Mouse (Mus musculus) MEL (cell line): Measurements from ENCODE around the gene Wipf1.

Experiments used
- CHD1 ChIP-seq: IDR thresholded peaks from 2 replicates; pipeline ENCODE4 v1.6.1; 2012; ENCODE audit warnings: low read depth, mild to moderate bottlenecking, inconsistent platforms, low read length, improper control_type of control experiment
- CHD2 ChIP-seq: IDR thresholded peaks from 2 replicates; pipeline ENCODE4 v1.6.1; 2011; ENCODE audit warnings: low read length, improper control_type of control experiment
- CTCF ChIP-seq, 3 experiments: IDR thresholded peaks in 2 of 3; conservative IDR thresholded peaks in 1 of 3; 2 replicates each; pipeline ENCODE4 v1.5.1; 2011 to 2012; ENCODE audit warnings: low read length in 3 of 3, low read depth in 2 of 3, mild to moderate bottlenecking in 2 of 3, improper control_type of control experiment in 1 of 3, inconsistent platforms in 1 of 3, mixed read lengths in 1 of 3, moderate library complexity in 1 of 3; ENCODE audit not compliant: control insufficient read depth in 1 of 3, insufficient read depth in 1 of 3, poor library complexity in 1 of 3, severe bottlenecking in 1 of 3
- ELF1 ChIP-seq: IDR thresholded peaks from 2 replicates; pipeline ENCODE4 v1.6.1; 2014; ENCODE audit warnings: low read depth, mild to moderate bottlenecking, inconsistent platforms, low read length, improper control_type of control experiment, moderate library complexity
- EP300 ChIP-seq, 2 experiments: IDR thresholded peaks; 2 replicates each; pipeline ENCODE4 v1.6.1; 2011; ENCODE audit warnings: improper control_type of control experiment in 2 of 2, low read length in 2 of 2, low read depth in 1 of 2, mild to moderate bottlenecking in 1 of 2
- MAX ChIP-seq: IDR thresholded peaks from 2 replicates; pipeline ENCODE4 v1.6.1; 2011; ENCODE audit warnings: low read length, improper control_type of control experiment
- POLR2A ChIP-seq, 2 experiments: IDR thresholded peaks; 2 replicates each; pipeline ENCODE4 v1.6.1; 2011 to 2012; ENCODE audit warnings: low read length in 2 of 2, mild to moderate bottlenecking in 2 of 2, control low read depth in 1 of 2, improper control_type of control experiment in 1 of 2, low read depth in 1 of 2, moderate library complexity in 1 of 2; ENCODE audit not compliant: control insufficient read depth in 1 of 2, insufficient read depth in 1 of 2, poor library complexity in 1 of 2
- POLR2AphosphoS2 ChIP-seq: IDR thresholded peaks from 2 replicates; pipeline ENCODE4 v1.6.1; 2011; ENCODE audit warnings: low read length, improper control_type of control experiment

GRCm38 (mm10) chr2:73397476-73397875 lies 132.1 kb downstream of the Wipf1 start:
- no peak for TF ChIP-seq CTCF (IDR thresholded peaks at IDR 0.05 in 2 of 3, conservative IDR thresholded peaks at IDR 0.05 in 1 of 3; ENCODE audit: control insufficient read depth in 1 of 3, insufficient read depth in 1 of 3, low read depth in 2 of 3, low read length in 3 of 3, poor library complexity in 1 of 3, severe bottlenecking in 1 of 3)
- TF ChIP-seq CHD2 = no peak
- TF ChIP-seq EP300 (IDR thresholded peaks at IDR 0.05; ENCODE audit: low read depth in 1 of 2, low read length in 2 of 2) = no peak
- no peak for TF ChIP-seq POLR2A (IDR thresholded peaks at IDR 0.05; ENCODE audit: control insufficient read depth in 1 of 2, insufficient read depth in 1 of 2, low read depth in 1 of 2, low read length in 2 of 2, poor library complexity in 1 of 2)
- no peak for TF ChIP-seq CHD1
- no peak for TF ChIP-seq MAX
- TF ChIP-seq POLR2AphosphoS2 = no peak
- no peak for TF ChIP-seq ELF1
